Mouse (Mus musculus): Measurements from ENCODE around the gene Rom1. TPM values are rescaled to one million over a fixed set of nuclear protein-coding genes. Genes with fewer than 3 reads are reported as not detected.
"Not testable (repeated sequence)": the region's sequence is repeated elsewhere in the genome, so short reads cannot be mapped to it uniquely, and the experiment has no call there.

Rom1 gene
- polyA plus RNA-seq (2015; fragmentation: Nextera tagmentation; extraction: Ambion mirVana) = 2.7 and 3.1 TPM in 2 replicates

- Histone ChIP-seq H3K36me3 (peaks cover 19% of the 10 kb centered on the region), H3K27ac (replicated peaks) (peak within 1 kb of the TSS; percentile 61; the same call in 1 of the 2 replicates), H3K27me3 (no peaks in the 10 kb centered on the region; the same call in 1 of the 2 replicates), H3K4me1 (replicated peaks) (peaks cover 18% of the 10 kb centered on the region), H3K4me3 (peak within 1 kb of the TSS; percentile 57), H3K9ac (peak within 1 kb of the TSS; percentile 53), H3K9me3 (no peaks in the 10 kb centered on the region), H3K4me2 (peak within 1 kb of the TSS; percentile 78)
- peak; percentile 70 for ATAC-seq (ENCODE audit: low FRiP score, low read depth)
- WGBS = under 1% methylated on average over 59 of the region's 74 CpGs
Observed at GRCm38 (mm10) chr19:8929224-8930088, at the start of gene Rom1, which contains the start of gene Eml3. Rom1 (minus strand) TSS chr19:8929356. Eml3 (plus strand) TSS chr19:8929552.

- H3K4me2 ChIP-seq = no peak overlapping the region
- H3K9me3 ChIP-seq = no peaks in the 10 kb centered on the region
- H3K27ac ChIP-seq (replicated peaks) = no peak overlapping the region
- no peaks in the 10 kb centered on the region for H3K27me3 ChIP-seq
- H3K4me3 ChIP-seq = no peak overlapping the region
- H3K4me1 ChIP-seq (replicated peaks) = no peaks in the 10 kb centered on the region
- WGBS = 63% methylated on average over 3 of the region's 3 CpGs
- 0 out of 2 replicates have a peak, but pooled peaks have one; percentile 55 for ATAC-seq (ENCODE audit: low FRiP score, low read depth)
- H3K36me3 ChIP-seq = peaks cover 81% of the 10 kb centered on the region
- no peak overlapping the region for H3K9ac ChIP-seq
Observed at GRCm38 (mm10) chr19:8976535-8976934, 47.4 kb upstream of the Rom1 start.

DNA sequence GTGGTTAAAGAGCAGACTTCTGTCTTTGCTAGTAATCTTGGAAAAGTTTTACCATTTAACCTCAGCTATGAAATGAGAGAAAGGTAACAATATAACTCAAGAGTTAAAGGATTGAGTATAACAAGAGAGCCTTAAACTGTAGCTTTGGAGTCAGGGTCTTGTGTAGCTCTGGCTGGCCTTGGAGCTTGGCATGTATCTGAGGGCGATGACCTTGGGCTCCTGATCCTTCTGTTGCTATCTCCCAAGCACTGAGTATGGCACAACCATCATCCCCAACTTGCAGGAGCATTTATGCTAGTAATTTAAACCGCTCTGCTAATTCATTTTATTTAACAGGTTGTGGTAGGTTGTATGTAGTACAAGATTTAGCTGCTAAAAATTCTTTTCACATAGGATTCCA is 46.3 kb upstream of the Rom1 start:
- Histone ChIP-seq H3K36me3 (peaks cover 91% of the 10 kb centered on the region), H3K27me3 (no peaks in the 10 kb centered on the region), H3K4me1 (replicated peaks) (no peaks in the 10 kb centered on the region), H3K9ac (no peak overlapping the region), H3K9me3 (no peaks in the 10 kb centered on the region), H3K4me3 (no peak overlapping the region), H3K27ac (replicated peaks) (no peak overlapping the region), H3K4me2 (no peak overlapping the region)
- 97% methylated on average over 2 of the region's 2 CpGs for WGBS
- ATAC-seq (ENCODE audit: low FRiP score, low read depth) = no peak

DNA sequence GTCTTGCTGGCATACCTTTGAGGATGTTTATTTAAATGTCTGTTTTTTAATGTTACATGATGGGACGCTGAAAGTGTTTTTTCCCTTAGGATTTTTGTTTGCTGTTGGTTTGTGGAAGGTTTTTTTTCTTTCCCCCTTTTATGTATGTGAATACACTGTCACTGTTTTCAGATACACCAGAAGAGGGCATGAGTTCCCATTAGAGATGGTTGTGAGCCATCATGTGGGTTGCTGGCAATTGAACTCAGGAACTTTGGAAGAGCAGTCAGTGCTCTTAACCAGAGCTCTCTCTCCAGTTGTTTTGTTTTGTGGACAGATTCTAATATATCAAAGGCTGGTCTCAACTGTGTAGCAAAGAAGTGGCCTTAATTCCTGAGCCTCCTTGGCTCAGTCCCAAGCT is 45.5 kb upstream of the Rom1 start:
- Histone ChIP-seq H3K27me3 (no peaks in the 10 kb centered on the region), H3K4me1 (replicated peaks) (no peaks in the 10 kb centered on the region)
- 91% methylated on average over 1 of the region's 1 CpGs for WGBS

GRCm38 (mm10) chr19:8972491-8972890 is 43.3 kb upstream of the Rom1 start:
- not testable (repeated sequence) for H3K9ac ChIP-seq; ATAC-seq (ENCODE audit: low FRiP score, low read depth); H3K4me3 ChIP-seq; H3K27ac ChIP-seq (replicated peaks); H3K27me3 ChIP-seq; H3K4me2 ChIP-seq; H3K9me3 ChIP-seq
- Histone ChIP-seq H3K36me3 (peaks cover 83% of the 10 kb centered on the region), H3K4me1 (replicated peaks) (peaks cover 15% of the 10 kb centered on the region)
- WGBS = 91% methylated on average over 8 of the region's 8 CpGs

More for the DNA sequence above, 45.5 kb upstream of the Rom1 start:
- Histone ChIP-seq H3K4me3 (no peak overlapping the region), H3K36me3 (peaks cover 93% of the 10 kb centered on the region), H3K27ac (replicated peaks) (no peak overlapping the region), H3K4me2 (no peak overlapping the region), H3K9ac (no peak overlapping the region), H3K9me3 (no peaks in the 10 kb centered on the region)
- ATAC-seq (ENCODE audit: low FRiP score, low read depth) = no peak

DNA sequence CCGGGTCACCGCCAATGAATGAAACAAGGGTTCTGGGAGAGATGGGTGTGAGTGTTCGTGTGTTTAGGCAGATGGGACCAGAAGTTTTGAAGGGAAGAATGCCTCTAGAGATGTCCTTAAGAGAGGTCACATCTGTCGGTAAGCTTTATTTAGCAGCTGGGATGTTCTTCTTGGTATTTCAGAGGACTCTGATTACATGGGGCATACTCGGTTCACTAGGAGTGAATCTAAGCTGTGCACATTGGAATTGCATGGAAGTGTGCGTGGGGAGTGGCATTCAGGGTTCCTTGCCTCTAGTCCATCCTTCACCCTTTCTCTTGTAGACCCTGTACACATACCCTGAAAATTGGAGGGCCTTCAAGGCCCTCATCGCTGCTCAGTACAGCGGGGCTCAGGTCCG is 38.7 kb upstream of the Rom1 start:
- peak overlapping the region; percentile 83 for H3K27ac ChIP-seq (replicated peaks)
- H3K9me3 ChIP-seq = no peaks in the 10 kb centered on the region
- H3K36me3 ChIP-seq = peaks cover 74% of the 10 kb centered on the region
- peaks cover 24% of the 10 kb centered on the region for H3K4me1 ChIP-seq (replicated peaks)
- no peaks in the 10 kb centered on the region for H3K27me3 ChIP-seq
- no peak for ATAC-seq (ENCODE audit: low FRiP score, low read depth)
- H3K4me2 ChIP-seq = peak overlapping the region; percentile 68
- 7% methylated on average over 9 of the region's 9 CpGs for WGBS
- H3K4me3 ChIP-seq = peak overlapping the region; percentile 79
- peak overlapping the region; percentile 77 for H3K9ac ChIP-seq

- Histone ChIP-seq H3K9ac (peak overlapping the region; percentile 77), H3K27ac (replicated peaks) (peak overlapping the region; percentile 83), H3K4me1 (replicated peaks) (peaks cover 24% of the 10 kb centered on the region), H3K4me2 (peak overlapping the region; percentile 68), H3K9me3 (no peaks in the 10 kb centered on the region), H3K27me3 (no peaks in the 10 kb centered on the region), H3K4me3 (peak overlapping the region; percentile 79), H3K36me3 (peaks cover 74% of the 10 kb centered on the region)
- ATAC-seq (ENCODE audit: low FRiP score, low read depth) = 0 out of 2 replicates have a peak, but pooled peaks have one; percentile 2
- WGBS = 0% methylated on average over 8 of the region's 8 CpGs
Observed at GRCm38 (mm10) chr19:8967373-8967743, 38.2 kb upstream of the Rom1 start.

DNA sequence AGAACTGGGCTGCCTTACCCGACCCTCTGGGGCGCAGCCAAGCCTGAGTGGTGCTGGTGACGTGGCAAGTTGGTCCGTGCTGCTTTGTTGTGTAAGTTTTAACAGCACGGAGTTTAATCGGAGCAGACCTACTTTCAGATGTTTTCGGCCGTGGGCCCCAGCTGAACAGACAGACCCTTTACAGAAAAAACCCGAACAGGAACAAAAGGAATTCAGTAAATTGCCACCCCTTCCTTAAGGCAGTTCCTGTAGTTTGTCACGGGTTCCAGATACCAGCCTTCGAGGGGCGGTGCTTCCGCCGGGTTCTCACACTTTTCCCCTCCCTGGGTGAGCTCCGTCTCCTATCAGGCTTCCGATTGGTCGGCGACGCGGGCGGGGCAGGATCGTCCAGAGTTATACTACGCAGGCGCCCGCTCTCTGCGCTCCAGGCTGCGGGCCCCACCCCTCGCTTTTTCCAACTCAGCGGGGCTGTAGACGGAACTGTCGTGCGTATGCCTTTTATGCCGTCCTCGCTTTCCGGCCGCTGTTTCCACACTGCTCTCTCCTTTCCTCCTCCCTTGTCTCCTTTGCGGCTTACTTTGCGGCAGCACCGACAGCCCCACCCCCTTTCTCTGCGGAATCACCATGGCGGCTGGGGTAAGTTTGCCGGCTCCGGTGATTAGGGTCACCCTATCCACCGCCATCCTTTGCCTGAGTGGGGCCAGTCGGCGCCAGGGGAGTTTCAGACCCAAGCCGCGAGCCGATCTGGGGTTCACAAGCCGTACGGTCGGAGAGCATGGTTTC is 37.6 kb upstream of the Rom1 start, which contains the start of gene Eef1g:
TSS of gene Eef1g (plus strand) at position 452 of the 783 bp plus-strand sequence.
- peak; percentile 99 for ATAC-seq (ENCODE audit: low FRiP score, low read depth)
- under 1% methylated on average over 52 of the region's 52 CpGs for WGBS
- no peaks in the 10 kb centered on the region for H3K27me3 ChIP-seq
- H3K4me1 ChIP-seq (replicated peaks) = peaks cover 24% of the 10 kb centered on the region
- peak within 1 kb of the TSS; percentile 77 for H3K9ac ChIP-seq
- peaks cover 74% of the 10 kb centered on the region for H3K36me3 ChIP-seq
- peak within 1 kb of the TSS; percentile 68 for H3K4me2 ChIP-seq
- peak within 1 kb of the TSS; percentile 79 for H3K4me3 ChIP-seq
- no peaks in the 10 kb centered on the region for H3K9me3 ChIP-seq
- H3K27ac ChIP-seq (replicated peaks) = peak within 1 kb of the TSS; percentile 83

DNA sequence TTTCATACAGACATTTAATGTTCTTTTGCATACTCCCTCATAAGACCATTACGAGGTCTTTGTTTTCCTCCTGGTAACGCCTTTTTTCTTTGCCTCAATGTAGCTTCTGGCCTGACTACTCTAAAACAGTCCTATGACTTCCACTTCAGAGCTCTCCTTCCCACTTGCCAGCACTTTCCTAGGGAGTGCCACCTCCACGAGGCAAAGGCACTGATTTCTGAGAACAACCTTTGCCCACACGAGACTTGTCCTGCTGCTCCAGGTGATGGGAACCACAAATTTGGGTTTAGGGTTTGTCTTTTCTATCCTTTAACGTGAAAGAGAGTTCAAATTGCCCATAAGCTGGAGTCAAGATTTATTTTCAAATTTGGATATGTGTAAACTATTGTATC is 37.0 kb upstream of the Rom1 start:
- no peak for ATAC-seq (ENCODE audit: low FRiP score, low read depth)
- peak overlapping the region; percentile 37 for H3K9ac ChIP-seq
- H3K36me3 ChIP-seq = peaks cover 74% of the 10 kb centered on the region
- 48% methylated on average over 5 of the region's 5 CpGs for WGBS
- H3K27ac ChIP-seq (replicated peaks) = peak overlapping the region; percentile 80
- peak overlapping the region; percentile 68 for H3K4me2 ChIP-seq
- peaks cover 24% of the 10 kb centered on the region for H3K4me1 ChIP-seq (replicated peaks)
- H3K9me3 ChIP-seq = no peaks in the 10 kb centered on the region
- peak overlapping the region; percentile 79 for H3K4me3 ChIP-seq
- no peaks in the 10 kb centered on the region for H3K27me3 ChIP-seq

DNA sequence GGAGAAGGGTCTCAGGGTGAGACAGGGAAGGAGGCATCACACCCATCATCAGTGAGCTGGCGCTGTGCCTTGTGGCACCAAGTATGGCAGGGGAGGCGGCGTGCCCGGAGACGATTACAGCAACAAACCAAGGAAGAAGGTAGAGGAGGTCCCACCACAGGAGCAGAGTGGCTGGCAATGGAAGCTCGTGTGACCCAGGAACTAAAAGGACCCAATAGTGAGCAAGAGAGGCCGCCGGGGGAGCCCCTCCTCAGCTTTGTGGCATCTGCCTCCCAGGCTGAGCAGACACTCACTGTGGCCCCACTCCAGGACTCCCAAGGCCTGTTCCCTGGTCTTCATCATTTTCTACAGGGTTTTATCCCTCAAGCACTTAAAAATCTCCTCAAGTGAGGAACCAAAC is 36.6 kb upstream of the Rom1 start:
- ATAC-seq (ENCODE audit: low FRiP score, low read depth) = no peak
- peak overlapping the region; percentile 68 for H3K4me2 ChIP-seq
- H3K27me3 ChIP-seq = no peaks in the 10 kb centered on the region
- 84% methylated on average over 8 of the region's 8 CpGs for WGBS
- no peak overlapping the region for H3K9ac ChIP-seq
- H3K4me1 ChIP-seq (replicated peaks) = peaks cover 24% of the 10 kb centered on the region
- peak overlapping the region; percentile 80; the same call in 1 of the 2 replicates for H3K27ac ChIP-seq (replicated peaks)
- no peaks in the 10 kb centered on the region for H3K9me3 ChIP-seq
- H3K4me3 ChIP-seq = peak overlapping the region; percentile 79
- peaks cover 74% of the 10 kb centered on the region for H3K36me3 ChIP-seq

DNA sequence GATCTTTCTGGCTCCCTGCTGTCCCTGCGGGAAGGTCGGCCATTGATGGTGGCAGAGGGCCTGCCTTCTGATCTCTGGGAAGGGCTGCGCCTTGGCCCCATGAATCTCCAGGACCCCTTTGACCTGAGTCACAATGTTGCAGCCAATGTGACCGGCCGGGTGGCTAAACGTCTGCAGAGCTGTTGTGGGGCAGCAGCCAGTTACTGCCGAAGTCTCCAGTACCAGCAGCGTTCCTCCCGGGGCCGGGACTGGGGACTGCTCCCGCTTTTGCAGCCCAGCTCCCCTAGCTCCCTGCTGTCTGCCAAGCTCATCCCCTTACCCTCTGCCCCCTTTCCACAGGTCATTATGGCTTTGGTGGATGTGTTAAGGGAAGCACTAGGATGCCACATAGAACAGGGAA is 35.9 kb upstream of the Rom1 start:
- H3K36me3 ChIP-seq = peaks cover 74% of the 10 kb centered on the region
- WGBS = 91% methylated on average over 11 of the region's 11 CpGs
- H3K9ac ChIP-seq = no peak overlapping the region

GRCm38 (mm10) chr19:8962256-8962655 is 33.1 kb upstream of the Rom1 start:
- Histone ChIP-seq H3K4me3 (no peak overlapping the region), H3K9me3 (no peaks in the 10 kb centered on the region), H3K27me3 (no peaks in the 10 kb centered on the region), H3K36me3 (peaks cover 79% of the 10 kb centered on the region), H3K9ac (no peak overlapping the region), H3K4me2 (no peak overlapping the region), H3K27ac (replicated peaks) (no peak overlapping the region), H3K4me1 (replicated peaks) (peaks cover 9% of the 10 kb centered on the region)
- WGBS = 91% methylated on average over 2 of the region's 2 CpGs
- no peak for ATAC-seq (ENCODE audit: low FRiP score, low read depth)

More for the DNA sequence above, 35.9 kb upstream of the Rom1 start:
- Histone ChIP-seq H3K4me2 (no peak overlapping the region), H3K4me3 (no peak overlapping the region), H3K27me3 (no peaks in the 10 kb centered on the region), H3K9me3 (no peaks in the 10 kb centered on the region), H3K27ac (replicated peaks) (no peak overlapping the region), H3K4me1 (replicated peaks) (peaks cover 24% of the 10 kb centered on the region)
- ATAC-seq (ENCODE audit: low FRiP score, low read depth) = no peak
